8 mouse cellular contexts compared by ENCODE assay signal in the genomic region with DNA sequence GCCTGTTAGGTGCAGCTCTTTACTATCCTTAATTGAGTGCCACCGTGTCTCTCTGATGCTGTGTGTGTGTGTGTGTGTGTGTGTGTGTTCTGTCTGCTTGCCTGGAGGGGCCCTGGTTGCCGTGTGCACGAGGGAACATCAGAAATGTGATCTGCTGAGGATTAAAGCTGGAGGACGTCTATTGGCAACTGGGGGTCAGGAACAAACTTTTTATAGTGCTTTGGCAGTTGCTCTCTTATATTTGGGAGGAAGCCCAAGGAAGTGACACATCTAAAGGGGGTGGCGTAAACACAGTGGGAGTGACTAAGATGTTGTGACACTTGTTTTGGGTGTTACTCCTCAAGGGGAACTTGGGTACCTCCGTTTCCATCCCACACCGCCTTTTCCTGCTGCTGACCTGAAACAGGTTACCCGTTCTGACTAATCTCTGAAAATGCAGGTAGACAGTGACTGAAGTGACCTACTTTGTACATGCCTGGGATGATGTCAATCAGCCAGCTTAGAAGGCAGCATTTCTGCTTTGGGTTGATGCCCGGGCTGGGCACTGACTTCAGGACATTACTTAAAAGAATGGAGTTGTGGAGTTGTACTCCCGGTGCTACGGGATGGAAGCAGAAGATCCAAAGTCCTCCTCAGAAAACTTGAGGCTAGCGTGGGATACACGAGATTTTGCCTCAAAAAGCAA. TPM values are rescaled to one million over a fixed set of nuclear protein-coding genes. Genes with fewer than 3 reads are reported as not detected.
DNase-seq lines count a peak whose midpoint lies in the region; ATAC-seq and TF ChIP-seq lines count a peak whose summit lies in the region.

No protein-coding gene starts in this region.

- H3K27me3 ChIP-seq in kidney, embryonic 15.5 days: no peaks in the 10 kb centered on the region
- no peaks in the 10 kb centered on the region for H3K27me3 ChIP-seq in CH12.LX (replicated peaks)
- H3K27me3 ChIP-seq in forebrain, embryonic 15.5 days: no peaks in the 10 kb centered on the region
- no peaks in the 10 kb centered on the region for H3K27me3 ChIP-seq in limb, embryonic 15.5 days

- H3K4me3 ChIP-seq in kidney, embryonic 15.5 days (replicated peaks): no peak overlapping the region
- peak overlapping the region in 1 of 3 experiments; percentile 29 for H3K4me3 ChIP-seq in CH12.LX (replicated peaks in 1 of 3; ENCODE audit: low read depth in 2 of 3, low read length in 2 of 3, poor library complexity in 1 of 3)
- no peak overlapping the region for H3K4me3 ChIP-seq in forebrain, embryonic 15.5 days
- H3K4me3 ChIP-seq in limb, embryonic 15.5 days: no peak overlapping the region

- no peak for TF ChIP-seq RAD21 in CH12.LX (IDR thresholded peaks at IDR 0.05; ENCODE audit: low read depth, low read length)

- no peak for TF ChIP-seq POLR2A in CH12.LX (IDR thresholded peaks at IDR 0.05; ENCODE audit: low read depth, low read length)

- no peak overlapping the region for H3K9ac ChIP-seq in kidney, embryonic 15.5 days
- H3K9ac ChIP-seq in CH12.LX (ENCODE audit: insufficient read depth, low read depth): no peak overlapping the region
- no peak overlapping the region for H3K9ac ChIP-seq in forebrain, embryonic 15.5 days (replicated peaks)
- no peak overlapping the region for H3K9ac ChIP-seq in limb, embryonic 15.5 days

- no peaks in the 10 kb centered on the region for H3K9me3 ChIP-seq in kidney, embryonic 15.5 days (replicated peaks)
- H3K9me3 ChIP-seq in CH12.LX (replicated peaks; ENCODE audit: low read length): no peaks in the 10 kb centered on the region
- no peaks in the 10 kb centered on the region for H3K9me3 ChIP-seq in forebrain, embryonic 15.5 days
- H3K9me3 ChIP-seq in limb, embryonic 15.5 days: no peaks in the 10 kb centered on the region

- H3K27ac ChIP-seq in kidney, embryonic 15.5 days: no peak overlapping the region
- no peak overlapping the region for H3K27ac ChIP-seq in CH12.LX (ENCODE audit: insufficient read depth, low read depth)
- peak overlapping the region; percentile 59 for H3K27ac ChIP-seq in forebrain, embryonic 15.5 days (replicated peaks)
- peak overlapping the region; percentile 50 for H3K27ac ChIP-seq in limb, embryonic 15.5 days

- H3K36me3 ChIP-seq in kidney, embryonic 15.5 days: no peaks in the 10 kb centered on the region
- no peaks in the 10 kb centered on the region for H3K36me3 ChIP-seq in CH12.LX (replicated peaks in 1 of 2; ENCODE audit: control insufficient read depth in 1 of 2, insufficient read depth in 1 of 2, low read length in 1 of 2)
- no peaks in the 10 kb centered on the region for H3K36me3 ChIP-seq in forebrain, embryonic 15.5 days
- no peaks in the 10 kb centered on the region for H3K36me3 ChIP-seq in limb, embryonic 15.5 days

- no peaks in the 10 kb centered on the region for H3K79me2 ChIP-seq in CH12.LX (replicated peaks; ENCODE audit: control insufficient read depth, extremely low read depth, insufficient read depth, poor library complexity, severe bottlenecking)

- peak; percentile 9 for DNase-seq in kidney, adult 18-20 months
- peak; percentile 11 for DNase-seq in CH12.LX (ENCODE audit: extremely low read depth)
- peak; percentile 62 to 70 for DNase-seq in monocyte, adult 2 months (ENCODE audit: low read depth in 1 of 2, low spot score in 2 of 2)
- DNase-seq in embryo, embryonic 9.5 days (ENCODE audit: extremely low spot score): no peak
- DNase-seq in left cerebral cortex, adult 18-20 months (ENCODE audit: low spot score in 2 of 2): no peak

- dilution Hi-C loops in CH12.LX (cut with MboI; ENCODE audit: extremely low pct_ligation_motif_present, extremely low pct_unique_long_range_greater_than_20kb, low sequenced_read_pairs): no loop called here

- in situ Hi-C loops in CH12.LX (cut with MboI; ENCODE audit: low pct_ligation_motif_present, low pct_unique_long_range_greater_than_20kb, low sequenced_read_pairs): no loop called here

- 0 out of 2 replicates have a peak, but pooled peaks have one; percentile 40 for TF ChIP-seq EP300 in CH12.LX (IDR thresholded peaks at IDR 0.05; ENCODE audit: low read length)

- no peak for TF ChIP-seq CTCF in CH12.LX (conservative IDR thresholded peaks at IDR 0.05 in 1 of 2, IDR thresholded peaks at IDR 0.05 in 1 of 2; ENCODE audit: low read depth in 2 of 2, low read length in 2 of 2)

- H3K4me1 ChIP-seq in kidney, embryonic 15.5 days: peaks cover 18% of the 10 kb centered on the region
- peaks cover 19 to 39% of the 10 kb centered on the region in 2 experiments for H3K4me1 ChIP-seq in CH12.LX (ENCODE audit: control insufficient read depth in 1 of 2, insufficient read depth in 2 of 2)
- peaks cover 17% of the 10 kb centered on the region for H3K4me1 ChIP-seq in forebrain, embryonic 15.5 days
- peaks cover 19% of the 10 kb centered on the region; the same call in 1 of the 2 replicates for H3K4me1 ChIP-seq in limb, embryonic 15.5 days

- 61% methylated on average over 13 of the region's 13 CpGs for WGBS in kidney, embryonic 15.5 days
- 51% methylated on average over 13 of the region's 13 CpGs for WGBS in forebrain, embryonic 15.5 days
- WGBS in limb, embryonic 15.5 days: 55% methylated on average over 13 of the region's 13 CpGs

- no peak for ATAC-seq in kidney, embryonic 15.5 days (replicated peaks; ENCODE audit: low FRiP score)
- no peak; the same call in 1 of the 2 replicates for ATAC-seq in forebrain, embryonic 15.5 days (replicated peaks)
- no peak for ATAC-seq in limb, embryonic 15.5 days (ENCODE audit: insufficient number of reproducible peaks, low FRiP score, low TSS enrichment, low read depth)

- no peak overlapping the region for H3K4me2 ChIP-seq in kidney, embryonic 15.5 days
- H3K4me2 ChIP-seq in CH12.LX (ENCODE audit: insufficient read depth, low read depth, poor library complexity, severe bottlenecking): peak overlapping the region; percentile 76; the same call in 1 of the 2 replicates
- H3K4me2 ChIP-seq in forebrain, embryonic 15.5 days (replicated peaks): no peak overlapping the region
- no peak overlapping the region for H3K4me2 ChIP-seq in limb, embryonic 15.5 days

TF ChIP-seq in CH12.LX, 34 proteins besides CTCF, POLR2A, EP300 and RAD21:
- TF ChIP-seq PAX5 (IDR thresholded peaks at IDR 0.05; ENCODE audit: low read length): no peak
- peak; percentile 16; the same call in 1 of the 2 replicates for TF ChIP-seq TCF12 (IDR thresholded peaks at IDR 0.05; ENCODE audit: low read depth, low read length)
- no peak for TF ChIP-seq CHD2 (IDR thresholded peaks at IDR 0.05; ENCODE audit: low read length)
- no peak for TF ChIP-seq ZNF384 (IDR thresholded peaks at IDR 0.05; ENCODE audit: low read depth, low read length)
- 0 out of 2 replicates have a peak, but pooled peaks have one; percentile 49 for TF ChIP-seq IRF4 (IDR thresholded peaks at IDR 0.05; ENCODE audit: low read depth, low read length)
- TF ChIP-seq ETS1 (conservative IDR thresholded peaks at IDR 0.05; ENCODE audit: low read depth, low read length): no peak; the same call in 1 of the 2 replicates
- no peak for TF ChIP-seq TBP (conservative IDR thresholded peaks at IDR 0.05; ENCODE audit: low read depth, low read length)
- no peak for TF ChIP-seq NELFE (IDR thresholded peaks at IDR 0.05; ENCODE audit: low read depth, low read length)
- no peak for TF ChIP-seq SMC3 (IDR thresholded peaks at IDR 0.05; ENCODE audit: low read depth, low read length)
- TF ChIP-seq SIN3A (IDR thresholded peaks at IDR 0.05; ENCODE audit: low read length): peak; percentile 53; the same call in 1 of the 2 replicates
- 0 out of 2 replicates have a peak, but pooled peaks have one; percentile 38 for TF ChIP-seq MAZ (IDR thresholded peaks at IDR 0.05; ENCODE audit: low read depth, low read length)
- TF ChIP-seq JUND (conservative IDR thresholded peaks at IDR 0.05; ENCODE audit: low read depth, low read length): no peak
- peak; percentile 35; the same call in 1 of the 2 replicates for TF ChIP-seq MXI1 (IDR thresholded peaks at IDR 0.05; ENCODE audit: low read depth, low read length)

RNA-seq across cellular contexts. Expression of a gene that starts 37.0 kb away (rescaled TPM):
- 36.4 and 40.8 TPM in 2 replicates for polyA plus RNA-seq in kidney, embryonic 15.5 days (2015; fragmentation: Nextera tagmentation; extraction: Ambion mirVana)
- total RNA-seq in CH12.LX (2012; rRNA removed) (41.4 and 43.6 TPM in 2 replicates), CH12.LX (2014; rRNA removed) (36.2 and 40.7 TPM in 2 replicates)
- 35.6 and 42.3 TPM in 2 replicates for polyA plus RNA-seq in CH12.LX (2012; ENCODE audit: insufficient read length, low read depth)
- polyA plus RNA-seq in forebrain, embryonic 15.5 days (2015; fragmentation: Nextera tagmentation; extraction: Ambion mirVana): 38.8 and 42.7 TPM in 2 replicates
- polyA plus RNA-seq in limb, embryonic 15.5 days (2015; fragmentation: Nextera tagmentation; extraction: Ambion mirVana): 36.5 and 38.9 TPM in 2 replicates
- total RNA-seq in left cerebral cortex, adult 18-20 months (2021): 10 to 100 TPM; 79.9 to 82.6 TPM

Comparison
In these comparisons a context has a peak if more than half of its experiments do, and no peak if none do; other contexts are left out.
1. DNase-seq: peak in kidney, adult 18-20 months (single experiment), CH12.LX (single experiment) and monocyte, adult 2 months (2 of 2); none in embryo, embryonic 9.5 days (single experiment) and left cerebral cortex, adult 18-20 months (0 of 2).
2. H3K27ac ChIP-seq: peak in forebrain, embryonic 15.5 days (single experiment) and limb, embryonic 15.5 days (single experiment); none in kidney, embryonic 15.5 days (single experiment) and CH12.LX (single experiment).